Mouse (Mus musculus) C2C12 (cell line): ENCODE data around the gene Vps45.

ENCODE experiments used
- CTCF ChIP-seq: IDR thresholded peaks from one replicate; pipeline ENCODE4 v1.5.1; 2011; ENCODE audit not compliant: control insufficient read depth, insufficient read depth, insufficient read length
- FOSL1 ChIP-seq: IDR thresholded peaks from one replicate; pipeline ENCODE4 v1.8.0; 2011; ENCODE audit warnings: mild to moderate bottlenecking, low read length; ENCODE audit not compliant: poor library complexity, insufficient read depth, severe bottlenecking
- MAX ChIP-seq: IDR thresholded peaks from one replicate; pipeline ENCODE4 v1.6.1; 2011; ENCODE audit warnings: mild to moderate bottlenecking, control low read depth

GRCm38 (mm10) chr3:96029766-96030165 is 28.5 kb downstream of the Vps45 start:
- TF ChIP-seq MAX: no peak
- TF ChIP-seq CTCF: no peak
- no peak for TF ChIP-seq FOSL1
